8 mouse cellular contexts compared by ENCODE assay signal in genomic region chr15:12367306-12368080, GRCm38 (mm10). TPM values are rescaled to one million over a fixed set of nuclear protein-coding genes. Genes with fewer than 3 reads are reported as not detected.
DNase-seq lines count a peak whose midpoint lies in the region; ATAC-seq and TF ChIP-seq lines count a peak whose summit lies in the region.
"Had no signal": no experiment of that assay in that cellular context is flagged by ENCODE, and none has a peak within 500 bp of the region (broad histone marks: within the 10 kb centered on the region; RNA-seq: fewer than 3 reads in every experiment).

No protein-coding gene starts in this region.

- no peak for TF ChIP-seq POLR2A in lung, adult 2 months (IDR thresholded peaks at IDR 0.05; ENCODE audit: borderline replicate concordance, extremely low read depth, low read depth, low read length)

- peaks cover 10% of the 10 kb centered on the region for H3K4me1 ChIP-seq in lung, adult 2 months (ENCODE audit: control insufficient read depth, insufficient read depth, low read length)

- no peak overlapping the region for H3K4me3 ChIP-seq in lung, adult 2 months (replicated peaks; ENCODE audit: extremely low read depth, low read depth, low read length)

- WGBS in lung, adult 2 months, result 35% methylated on average over 13 of the region's 13 CpGs

- TF ChIP-seq CTCF in lung, adult 2 months (IDR thresholded peaks at IDR 0.05; ENCODE audit: insufficient read depth, low read length), result no peak

- DNase-seq in spleen, postnatal 36 days (ENCODE audit: low spot score in 2 of 2), result peak; percentile 30 to 35
- no peak for DNase-seq in spleen, postnatal 10 days (ENCODE audit: low spot score in 2 of 2)
- peak; percentile 32 to 38 for DNase-seq in heart, postnatal 14 days
- DNase-seq in lung, adult 2 months, result peak; percentile 31
- DNase-seq in frontal cortex, postnatal 14 days (ENCODE audit: low spot score in 2 of 2), result no peak
- no peak for DNase-seq in layer of hippocampus, adult 9-10 months (ENCODE audit: low spot score)

- intact Hi-C loops in heart, postnatal 14 days (cut with DNase I), result loop anchor here (2.0 kb wide), 1 partner anchor 427 kb away; no protein-coding TSS in a partner anchor

- ATAC-seq in frontal cortex, adult (ENCODE audit: low TSS enrichment), result no peak

RNA-seq across cellular contexts. Expression of gene 1810049J17Rik, which starts 45.8 kb away (rescaled TPM):
- under 1 TPM in 1 of 2 experiments, not detected in 1; 0.56 TPM for total RNA-seq in heart, postnatal 14 days (2021)
- polyA plus RNA-seq in lung, adult 2 months (2012; rRNA removed), result 0.85 TPM in 1 of 2 replicates, not detected in the other
- total RNA-seq: hematopoietic stem cell, adult 5-6 weeks had no signal

RNA-seq across cellular contexts. Expression of gene Golph3, which starts 46.2 kb away (rescaled TPM):
- 10 to 100 TPM; 89.0 to 91.2 TPM for total RNA-seq in heart, postnatal 14 days (2021)
- polyA plus RNA-seq in lung, adult 2 months (2012; rRNA removed), result 73.4 and 92.4 TPM in 2 replicates

Comparison
In these comparisons a context has a peak if more than half of its experiments do, and no peak if none do; other contexts are left out.
1. DNase-seq: peak in spleen, postnatal 36 days (2 of 2), heart, postnatal 14 days (2 of 2) and lung, adult 2 months (single experiment); none in spleen, postnatal 10 days (0 of 2), frontal cortex, postnatal 14 days (0 of 2) and layer of hippocampus, adult 9-10 months (single experiment).